Mouse (Mus musculus) heart, postnatal 0 days (tissue): ENCODE measurements at regions not wholly inside any gene's neighbourhood (a gene's known extent, or its start where the extent isn't known, plus 50 kb on each side); places are given as distances from the start of the nearest gene placed in this dataset.

ENCODE experiments used
- CTCF ChIP-seq: IDR thresholded peaks from 2 replicates; pipeline ENCODE4 v1.5.1; 2016; ENCODE audit warnings: antibody characterized with exemption, control low read depth, low read depth
- EP300 ChIP-seq: IDR thresholded peaks from 2 replicates; pipeline ENCODE4 v1.6.1; 2016; ENCODE audit warnings: antibody characterized with exemption, low read depth

GRCm38 (mm10) chr17:88258361-88258796 is 182.1 kb upstream of the Foxn2 start:
- peak; percentile 32; the same call in 1 of the 2 replicates for TF ChIP-seq CTCF
- TF ChIP-seq EP300, result no peak
